Mouse (Mus musculus) heart, embryonic 14.5 days (tissue): ENCODE results near the gene Eri3. TPM values are rescaled to one million over a fixed set of nuclear protein-coding genes. Genes with fewer than 3 reads are reported as not detected.

Experiments
- ATAC-seq: fragments of 200-750 bp; cut with Nextera tagmentation; 2 replicates; pipeline ENCODE4 v1.8.0; 2017; ENCODE audit warnings: low read depth, moderate TSS enrichment; ENCODE audit not compliant: insufficient number of reproducible peaks, insufficient read depth, low FRiP score
- H3K27ac ChIP-seq, 2 experiments: fragments of 200-500 bp in 1 of 2; fragments of 300-500 bp in 1 of 2; sonication (generic) in 1 of 2; replicated peaks in 1 of 2; 2 replicates each; pipeline ENCODE4 v1.5.1; 2012 to 2014; ENCODE audit warnings: low read depth in 2 of 2, low read length in 2 of 2, control low read depth in 1 of 2, mild to moderate bottlenecking in 1 of 2, mixed read lengths in 1 of 2; ENCODE audit not compliant: control insufficient read depth in 1 of 2, insufficient read depth in 1 of 2
- H3K27me3 ChIP-seq: fragments of 300-500 bp; sonication (generic); 2 replicates; pipeline ENCODE4 v1.6.1; 2014; ENCODE audit warnings: mild to moderate bottlenecking, low read length, control low read depth; ENCODE audit not compliant: control insufficient read depth, insufficient read depth
- H3K36me3 ChIP-seq: fragments of 300-500 bp; sonication (generic); 2 replicates; pipeline ENCODE4 v1.6.1; 2014; ENCODE audit warnings: mild to moderate bottlenecking, control low read depth, low read length, mixed read lengths; ENCODE audit not compliant: control insufficient read depth, insufficient read depth
- H3K4me1 ChIP-seq, 2 experiments: fragments of 200-500 bp in 1 of 2; fragments of 300-500 bp in 1 of 2; sonication (generic) in 1 of 2; 2 replicates each; pipeline ENCODE4 v1.6.1; 2012 to 2014; ENCODE audit warnings: low read length in 2 of 2, control low read depth in 1 of 2, mixed read lengths in 1 of 2; ENCODE audit not compliant: control insufficient read depth in 2 of 2, insufficient read depth in 2 of 2
- H3K4me2 ChIP-seq: fragments of 300-500 bp; sonication (generic); 2 replicates; pipeline ENCODE4 v1.6.1; 2014; ENCODE audit warnings: mild to moderate bottlenecking, low read length
- H3K4me3 ChIP-seq, 2 experiments: fragments of 200-500 bp in 1 of 2; fragments of 300-500 bp in 1 of 2; sonication (generic) in 1 of 2; 2 replicates each; pipeline ENCODE4 v1.5.1; 2012 to 2014; ENCODE audit warnings: low read length in 2 of 2, mild to moderate bottlenecking in 2 of 2, control low read depth in 1 of 2, low read depth in 1 of 2, moderate library complexity in 1 of 2; ENCODE audit not compliant: control insufficient read depth in 1 of 2, insufficient read depth in 1 of 2
- H3K9ac ChIP-seq: fragments of 300-500 bp; sonication (generic); 2 replicates; pipeline ENCODE4 v1.6.1; 2014; ENCODE audit warnings: mild to moderate bottlenecking, low read length
- H3K9me3 ChIP-seq: fragments of 300-500 bp; sonication (generic); 2 replicates; pipeline ENCODE4 v1.6.1; 2016; ENCODE audit warnings: low read length, control low read depth; ENCODE audit not compliant: control insufficient read depth
- WGBS: fragments of 180-500 bp; shearing (Covaris S2); extraction: QIAGEN DNeasy Blood & Tissue Kit; methylation state at CpG from one replicate; pipeline ENCODE4 v1.1.7; 2014; 5-methylcytosine and 5-hydroxymethylcytosine counted together
- polyA plus RNA-seq: library from polyadenylated mRNA; unstranded; fragments of >200 nt; fragmentation: Nextera tagmentation; extraction: Ambion mirVana; gene quantifications from 2 replicates; pipeline ENCODE4 v1.2.1, GENCODE M21; 2014

The Eri3 gene
- polyA plus RNA-seq, 1 experiment from 2014 or later, result 128 TPM

GRCm38 (mm10) chr4:117641804-117642203, 91.6 kb downstream of the Eri3 start:
- Histone ChIP-seq H3K9me3 (no peaks in the 10 kb centered on the region), H3K27ac (no peak overlapping the region), H3K4me3 (no peak overlapping the region), H3K4me1 (peaks cover 4 to 15% of the 10 kb centered on the region in 2 experiments; a peak in 3 of 4 replicates), H3K9ac (no peak overlapping the region), H3K4me2 (no peak overlapping the region), H3K36me3 (peaks cover 15% of the 10 kb centered on the region; the same call in 1 of the 2 replicates), H3K27me3 (no peaks in the 10 kb centered on the region)
- ATAC-seq, result no peak
- 83% methylated on average over 1 of the region's 1 CpGs for WGBS

- peaks cover 28% of the 10 kb centered on the region for H3K36me3 ChIP-seq
- H3K9me3 ChIP-seq, result no peaks in the 10 kb centered on the region
- WGBS, result 50% methylated on average over 22 of the region's 22 CpGs
- H3K4me3 ChIP-seq, result no peak overlapping the region
- ATAC-seq, result no peak
- H3K4me1 ChIP-seq, result peaks cover 6 to 16% of the 10 kb centered on the region in 2 experiments; a peak in 3 of 4 replicates
- H3K27ac ChIP-seq, result no peak overlapping the region
- H3K27me3 ChIP-seq, result no peaks in the 10 kb centered on the region
- no peak overlapping the region for H3K4me2 ChIP-seq
- H3K9ac ChIP-seq, result no peak overlapping the region
Measured at GRCm38 (mm10) chr4:117645031-117645435, 94.9 kb downstream of the Eri3 start.

- Histone ChIP-seq H3K4me3 (no peak overlapping the region), H3K36me3 (peaks cover 29% of the 10 kb centered on the region), H3K27ac (no peak overlapping the region), H3K4me1 (peaks cover 6 to 16% of the 10 kb centered on the region in 2 experiments; a peak in 3 of 4 replicates), H3K27me3 (no peaks in the 10 kb centered on the region), H3K9ac (no peak overlapping the region), H3K9me3 (no peaks in the 10 kb centered on the region), H3K4me2 (no peak overlapping the region)
- ATAC-seq, result no peak
- WGBS, result 76% methylated on average over 2 of the region's 2 CpGs
Measured at GRCm38 (mm10) chr4:117645859-117646258, 95.7 kb downstream of the Eri3 start.

- WGBS, result 48% methylated on average over 8 of the region's 8 CpGs
- no peak for ATAC-seq
- Histone ChIP-seq H3K36me3 (peaks cover 27% of the 10 kb centered on the region), H3K4me1 (peaks cover 6 to 16% of the 10 kb centered on the region in 2 experiments; a peak in 3 of 4 replicates), H3K9ac (no peak overlapping the region), H3K4me3 (no peak overlapping the region), H3K27ac (no peak overlapping the region), H3K4me2 (no peak overlapping the region), H3K9me3 (no peaks in the 10 kb centered on the region), H3K27me3 (no peaks in the 10 kb centered on the region)
Measured at GRCm38 (mm10) chr4:117646496-117646895, 96.3 kb downstream of the Eri3 start.

GRCm38 (mm10) chr4:117646926-117647755, 97.0 kb downstream of the Eri3 start:
- no peak overlapping the region for H3K9ac ChIP-seq
- WGBS, result 51% methylated on average over 23 of the region's 23 CpGs
- no peaks in the 10 kb centered on the region for H3K9me3 ChIP-seq
- H3K4me2 ChIP-seq, result no peak overlapping the region
- no peak for ATAC-seq
- peaks cover 10 to 16% of the 10 kb centered on the region in 2 experiments; a peak in 3 of 4 replicates for H3K4me1 ChIP-seq
- no peak overlapping the region for H3K27ac ChIP-seq
- H3K4me3 ChIP-seq, result no peak overlapping the region
- H3K36me3 ChIP-seq, result peaks cover 24% of the 10 kb centered on the region
- H3K27me3 ChIP-seq, result no peaks in the 10 kb centered on the region

- no peak overlapping the region for H3K9ac ChIP-seq
- no peaks in the 10 kb centered on the region for H3K27me3 ChIP-seq
- no peaks in the 10 kb centered on the region for H3K9me3 ChIP-seq
- 46% methylated on average over 8 of the region's 8 CpGs for WGBS
- peaks cover 24% of the 10 kb centered on the region for H3K36me3 ChIP-seq
- no peak for ATAC-seq
- no peak overlapping the region for H3K27ac ChIP-seq
- peaks cover 20 to 24% of the 10 kb centered on the region in 2 experiments for H3K4me1 ChIP-seq
- H3K4me3 ChIP-seq, result no peak overlapping the region
- no peak overlapping the region for H3K4me2 ChIP-seq
Measured at GRCm38 (mm10) chr4:117651626-117652101, 101.5 kb downstream of the Eri3 start.

- H3K4me3 ChIP-seq, result no peak overlapping the region
- no peak overlapping the region for H3K27ac ChIP-seq
- no peaks in the 10 kb centered on the region for H3K27me3 ChIP-seq
- H3K4me2 ChIP-seq, result no peak overlapping the region
- H3K36me3 ChIP-seq, result peaks cover 24% of the 10 kb centered on the region
- no peaks in the 10 kb centered on the region for H3K9me3 ChIP-seq
- H3K9ac ChIP-seq, result no peak overlapping the region
- peaks cover 18 to 20% of the 10 kb centered on the region in 2 experiments for H3K4me1 ChIP-seq
- WGBS, result 53% methylated on average over 5 of the region's 5 CpGs
- no peak for ATAC-seq
Measured at GRCm38 (mm10) chr4:117652727-117653126, 102.6 kb downstream of the Eri3 start.
